Mouse (Mus musculus): Measurements from ENCODE around the gene Lrmda. TPM values are rescaled to one million over a fixed set of nuclear protein-coding genes. Genes with fewer than 3 reads are reported as not detected.

Lrmda gene
- total RNA-seq, 2 experiments from 2014 or later, result 1.5 to 2.4 TPM

DNA sequence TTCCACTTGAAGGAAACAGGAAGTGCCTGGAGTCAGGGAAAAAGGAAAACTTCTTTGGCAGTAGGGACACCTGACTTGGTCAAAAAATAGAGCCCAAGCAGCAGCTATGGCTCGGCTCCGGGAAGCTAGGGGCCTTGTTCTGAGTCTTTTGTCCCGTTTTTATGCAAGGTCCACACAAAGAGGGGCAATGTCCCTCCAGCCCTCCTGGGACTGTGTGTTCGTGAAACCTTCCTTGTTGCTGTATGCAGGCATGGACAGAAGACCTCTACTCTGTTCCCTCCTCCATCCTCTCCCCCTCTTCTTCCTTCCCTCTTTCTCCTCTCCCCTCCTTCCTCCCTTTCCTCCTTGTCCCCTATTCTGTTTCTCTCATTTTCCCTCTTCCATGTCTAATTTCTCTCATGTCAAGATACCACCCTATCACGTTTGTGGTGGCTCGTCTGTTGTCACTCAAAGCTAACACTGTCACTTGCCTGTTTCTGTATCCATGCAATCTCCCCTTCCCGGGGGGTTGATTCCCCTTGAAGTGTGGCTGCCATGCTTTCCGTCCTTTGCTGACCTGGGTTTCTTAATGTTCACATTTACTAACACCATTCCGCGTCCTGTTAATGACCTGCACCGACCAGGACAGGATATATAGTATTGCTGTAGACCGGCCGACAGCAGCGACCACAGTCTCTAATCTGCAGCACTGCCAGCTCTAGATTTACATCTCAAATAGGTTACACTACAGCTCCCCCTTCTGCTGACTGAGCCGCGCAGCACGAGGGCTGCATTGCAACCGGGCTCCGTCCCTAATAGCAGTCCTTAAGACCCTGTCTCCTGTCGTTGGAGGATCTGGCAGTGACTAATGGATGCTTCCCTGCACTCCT, 788.4 kb downstream of the Lrmda start:
- DNase-seq, result peak; percentile 67 to 74

DNA sequence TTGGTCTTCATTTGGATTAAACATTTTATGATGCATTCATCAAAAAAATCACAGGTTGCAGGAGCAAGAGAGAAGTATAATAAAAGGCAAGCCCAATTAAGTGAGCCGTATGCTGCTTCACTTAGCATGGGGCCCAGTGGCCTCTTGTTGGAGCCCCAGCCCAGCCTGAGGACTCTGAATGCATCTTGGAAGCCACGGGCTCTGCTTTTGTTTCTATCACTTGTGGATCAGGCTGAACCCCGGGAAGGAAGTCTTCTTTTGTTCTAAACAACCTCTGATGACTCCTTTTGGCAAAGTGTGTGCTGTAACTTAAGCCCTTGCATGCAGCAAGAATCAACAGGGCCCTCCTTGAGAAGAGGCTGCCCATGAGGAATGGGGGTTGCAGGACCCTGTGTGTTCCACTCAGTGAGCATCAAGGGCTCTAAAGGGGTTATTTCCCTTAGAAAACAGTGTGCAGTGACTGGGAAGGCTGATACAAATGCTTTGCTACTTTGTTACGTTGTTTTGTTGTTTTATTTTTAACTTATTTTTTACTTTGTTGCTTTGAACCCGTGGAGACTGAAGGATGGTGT, 789.2 kb downstream of the Lrmda start:
- DNase-seq, result peak in 1 of 2 experiments; percentile 61

GRCm38 (mm10) chr14:22809229-22809628, 789.7 kb downstream of the Lrmda start:
- no peak for DNase-seq

GRCm38 (mm10) chr14:22810531-22810930, 791.0 kb downstream of the Lrmda start:
- no peak for DNase-seq

- no peak for DNase-seq
These were observed 793.3 kb downstream of the Lrmda start for GRCm38 (mm10) chr14:22812824-22813223.

DNA sequence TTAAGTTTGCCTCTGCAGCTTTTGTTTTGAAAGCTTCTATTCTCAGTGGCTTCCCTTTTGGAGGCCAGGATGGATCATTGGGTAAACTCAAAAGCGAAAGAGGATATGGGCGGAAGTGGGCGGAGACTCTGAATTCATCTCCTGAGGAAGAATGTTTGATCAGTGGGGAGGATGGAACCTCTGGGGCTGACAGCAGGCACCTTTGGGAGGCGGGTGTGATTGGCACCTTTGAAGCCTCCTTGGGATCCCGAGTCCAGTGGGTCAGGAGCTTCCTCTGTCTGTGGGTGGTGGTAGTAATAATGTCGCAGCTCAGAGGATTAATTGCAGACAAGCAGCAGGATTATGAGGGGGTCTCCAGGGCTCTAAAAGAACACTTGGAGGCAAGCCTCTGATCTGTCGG, 793.9 kb downstream of the Lrmda start:
- DNase-seq, result peak in 1 of 2 experiments; percentile 66

- DNase-seq, result peak; percentile 50 to 69
These were observed 795.4 kb downstream of the Lrmda start for GRCm38 (mm10) chr14:22814811-22815345.

- peak; percentile 41 to 53 for DNase-seq
These were observed 798.1 kb downstream of the Lrmda start for GRCm38 (mm10) chr14:22817346-22818201.

GRCm38 (mm10) chr14:22818202-22818530, 798.7 kb downstream of the Lrmda start:
- no peak for DNase-seq

- DNase-seq, result no peak
These were observed 803.4 kb downstream of the Lrmda start for GRCm38 (mm10) chr14:22822942-22823341.

GRCm38 (mm10) chr14:22826825-22827224, 807.3 kb downstream of the Lrmda start:
- no peak for DNase-seq

GRCm38 (mm10) chr14:22837058-22837457, 817.5 kb downstream of the Lrmda start:
- no peak for DNase-seq

DNA sequence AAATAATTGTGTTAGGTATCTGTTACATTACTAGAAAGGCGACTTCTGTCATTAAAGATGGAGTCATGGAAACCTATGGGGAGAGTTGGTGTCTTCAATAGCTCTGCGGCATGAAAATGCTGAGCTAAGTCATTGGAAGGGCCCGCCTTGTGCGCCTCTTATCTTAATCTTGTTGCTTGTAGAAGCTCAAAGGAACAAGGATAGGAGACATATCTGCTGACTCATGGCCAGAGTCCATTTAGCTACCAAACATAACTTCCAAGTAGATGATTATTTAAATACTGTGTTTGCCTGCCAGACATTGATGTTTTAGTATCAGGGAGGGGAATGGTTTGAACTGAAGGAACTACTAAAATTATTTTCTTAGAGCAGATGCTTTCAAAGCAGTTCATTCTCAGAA, 821.6 kb downstream of the Lrmda start:
- DNase-seq, result no peak

DNA sequence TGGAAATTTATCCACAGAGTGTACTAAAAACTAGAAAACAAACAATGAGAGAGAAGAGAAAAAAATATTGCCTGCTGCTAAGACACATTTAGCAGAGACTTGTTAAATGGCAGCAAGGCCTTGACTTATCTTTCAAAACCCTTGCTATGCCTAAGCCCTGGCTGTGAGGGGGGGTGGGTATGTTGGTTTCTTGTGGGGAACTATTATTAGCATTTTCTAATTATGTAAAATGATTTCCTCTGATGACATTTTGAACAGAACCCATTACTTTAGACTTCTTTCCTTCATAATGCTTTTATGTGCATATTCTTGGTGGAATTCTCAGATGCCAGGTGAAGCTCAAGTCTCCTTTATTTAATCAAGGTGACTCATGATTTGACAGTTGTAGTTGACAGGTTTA, 824.5 kb downstream of the Lrmda start:
- DNase-seq, result no peak

GRCm38 (mm10) chr14:22845401-22845800, 825.9 kb downstream of the Lrmda start:
- no peak for DNase-seq

- peak; percentile 15 to 38 for DNase-seq
These were observed 827.7 kb downstream of the Lrmda start for GRCm38 (mm10) chr14:22847011-22847786.

GRCm38 (mm10) chr14:22849108-22849507, 829.6 kb downstream of the Lrmda start:
- peak; percentile 42 to 70 for DNase-seq

DNA sequence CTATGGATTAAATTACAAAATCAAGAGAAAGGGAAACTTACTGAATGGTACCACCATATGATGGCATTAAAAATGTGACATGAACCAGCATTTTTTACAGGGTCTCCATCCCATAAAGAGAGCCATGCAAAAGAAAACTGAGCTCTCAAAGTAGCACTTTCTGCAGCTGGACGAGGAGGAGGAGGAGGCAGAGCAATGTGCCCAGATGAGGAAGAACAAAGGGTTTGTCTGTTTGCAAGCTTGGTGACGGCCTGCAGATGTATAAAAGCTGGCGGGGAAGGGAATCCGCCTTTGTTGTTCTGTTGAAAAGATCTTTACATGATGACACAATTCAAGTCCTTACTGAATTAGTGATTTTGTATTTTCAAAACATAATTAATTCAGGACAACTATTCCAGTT, 841.1 kb downstream of the Lrmda start:
- no peak for DNase-seq

DNA sequence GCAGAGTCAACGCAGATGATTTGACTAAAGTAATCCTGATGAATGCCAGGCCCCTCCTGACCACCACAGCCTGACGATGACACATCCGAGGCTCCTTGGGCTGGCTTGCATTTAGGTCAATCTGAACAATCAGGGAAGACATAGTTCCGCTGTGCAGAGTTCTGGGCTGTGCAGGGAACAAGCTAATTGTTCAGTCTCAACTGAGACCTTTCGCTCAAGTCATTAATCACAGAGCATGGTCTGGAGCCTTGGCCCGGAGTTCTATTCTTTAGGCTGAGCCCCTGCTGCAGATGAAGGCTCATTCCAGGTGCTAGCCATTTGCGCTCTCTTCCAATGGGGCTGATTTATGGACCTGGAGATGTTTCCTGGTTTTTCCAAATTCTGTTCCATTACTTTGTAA, 844.6 kb downstream of the Lrmda start:
- no peak for DNase-seq

- DNase-seq, result no peak
These were observed 855.1 kb downstream of the Lrmda start for GRCm38 (mm10) chr14:22874584-22874983.

DNA sequence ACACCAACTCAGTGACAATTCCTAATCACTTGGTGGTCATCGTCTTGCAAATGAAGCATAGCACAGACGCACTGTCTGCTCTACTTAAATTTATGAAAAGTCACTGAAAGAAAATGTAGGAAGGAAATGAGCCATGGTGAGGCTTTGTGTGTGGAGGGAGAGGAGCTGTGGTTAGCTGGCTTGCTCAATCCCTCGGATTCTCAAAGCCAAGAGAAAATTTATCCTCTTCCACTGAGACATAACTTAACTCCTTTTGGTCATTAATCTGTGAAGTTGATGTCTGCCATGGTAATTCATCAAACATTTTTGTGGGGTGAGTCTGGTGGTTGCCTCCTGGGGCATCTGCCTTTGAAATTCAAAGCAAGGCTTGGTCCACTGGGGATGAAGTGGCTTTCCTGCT, 867.7 kb downstream of the Lrmda start:
- no peak for DNase-seq

GRCm38 (mm10) chr14:22899312-22899711, 879.8 kb downstream of the Lrmda start:
- no peak for DNase-seq

Measured in heart, adult 18-20 months (tissue).